Mouse (Mus musculus): Measurements from ENCODE around the gene Map3k19. TPM values are rescaled to one million over a fixed set of nuclear protein-coding genes. Genes with fewer than 3 reads are reported as not detected.

Map3k19 gene
- total RNA-seq, 1 experiment from 2014 or later = 0.96 TPM

Other genes with a start within 250 kb of the Map3k19 start
- 0.59 TPM in 1 of 2 replicates, not detected in the other for gene Tmem163, start 175.5 kb downstream of the Map3k19 start, total RNA-seq (2017)
- gene Acmsd, start 125.6 kb downstream of the Map3k19 start, total RNA-seq (2017) = 2.0 and 2.9 TPM in 2 replicates
- 45.8 and 49.7 TPM in 2 replicates for gene Ccnt2, start 80.9 kb downstream of the Map3k19 start, total RNA-seq (2017)
- 42.2 and 48.1 TPM in 2 replicates for gene Rab3gap1, start 13.7 kb upstream of the Map3k19 start, total RNA-seq (2017)
- gene Zranb3, start 248.0 kb upstream of the Map3k19 start, total RNA-seq (2017) = 14.7 and 21.2 TPM in 2 replicates
- gene R3hdm1, start 248.3 kb upstream of the Map3k19 start, total RNA-seq (2017) = 81.4 and 88.1 TPM in 2 replicates

Measured in common myeloid progenitor, adult 5-6 weeks (primary cell).